Mouse (Mus musculus) adrenal gland, postnatal 25 days (tissue): ENCODE data around the gene Tmem120a. TPM values are rescaled to one million over a fixed set of nuclear protein-coding genes. Genes with fewer than 3 reads are reported as not detected.

Experiments
- DNase-seq: peaks from one replicate; pipeline ENCODE4 v3.0.0; 2021; ENCODE audit warnings: mixed read lengths
- total RNA-seq: library from RNA; stranded (reverse); gene quantifications from 2 replicates; pipeline ENCODE4 v1.2.3, GENCODE M21; 2021

Gene Tmem120a
- total RNA-seq, 1 experiment from 2014 or later: 37.8 TPM

DNA sequence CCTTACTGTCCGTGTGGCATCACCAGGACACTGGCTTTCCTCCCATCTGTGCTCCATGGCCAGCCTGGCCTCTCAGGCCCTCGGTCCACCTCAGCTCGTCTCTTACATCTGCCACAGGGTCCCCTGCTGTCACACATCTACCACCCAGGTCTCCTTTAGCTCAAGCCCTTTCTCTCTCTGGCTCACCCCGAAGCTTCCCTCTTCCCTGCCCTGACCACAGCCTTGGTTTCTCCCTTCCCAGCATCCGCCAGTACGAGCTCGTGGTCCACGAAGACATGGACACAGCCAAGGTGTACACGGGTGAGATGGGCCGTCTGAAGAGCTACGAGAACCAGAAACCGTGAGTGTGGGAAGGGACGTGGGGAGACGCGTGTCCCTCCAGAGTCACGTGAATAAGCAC, 12.9 kb downstream of the Tmem120a start:
- no peak for DNase-seq

DNA sequence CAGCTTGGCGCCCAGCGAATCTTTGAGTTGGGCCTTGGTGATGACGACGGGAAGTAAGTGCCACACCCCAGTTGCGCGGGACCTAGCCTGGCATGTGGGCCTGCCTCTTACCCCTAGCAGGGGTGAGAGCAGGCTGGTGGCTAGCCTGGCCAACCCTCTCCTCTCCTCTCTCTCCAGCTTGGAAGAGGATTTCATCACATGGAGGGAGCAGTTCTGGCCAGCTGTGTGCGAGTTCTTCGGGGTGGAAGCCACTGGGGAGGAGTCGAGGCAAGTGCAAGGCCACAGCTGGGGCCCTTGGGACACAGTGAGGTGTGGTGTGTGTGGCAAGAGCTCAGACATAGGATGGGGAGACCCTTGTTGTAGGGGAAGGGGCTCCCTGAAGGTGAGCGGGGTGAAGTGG, 13.3 kb downstream of the Tmem120a start:
- no peak for DNase-seq

DNA sequence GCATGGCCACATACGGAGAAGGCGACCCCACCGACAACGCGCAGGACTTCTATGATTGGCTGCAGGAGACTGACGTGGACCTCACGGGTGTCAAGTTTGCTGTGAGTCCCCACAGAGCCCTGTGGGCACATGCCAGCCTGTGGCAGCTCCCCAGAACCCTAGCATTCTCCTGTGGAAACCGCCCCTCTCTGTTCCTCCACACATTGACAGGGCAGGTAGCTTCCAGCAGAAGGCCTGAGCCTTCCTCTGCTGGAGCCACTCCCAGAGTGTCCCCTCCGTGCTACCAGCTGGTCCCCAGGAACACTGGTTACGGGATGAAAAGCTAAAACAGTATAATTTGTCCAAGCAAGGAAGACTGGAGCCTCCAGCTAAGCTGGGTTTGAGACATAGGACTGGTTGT, 14.0 kb downstream of the Tmem120a start:
- no peak for DNase-seq

DNA sequence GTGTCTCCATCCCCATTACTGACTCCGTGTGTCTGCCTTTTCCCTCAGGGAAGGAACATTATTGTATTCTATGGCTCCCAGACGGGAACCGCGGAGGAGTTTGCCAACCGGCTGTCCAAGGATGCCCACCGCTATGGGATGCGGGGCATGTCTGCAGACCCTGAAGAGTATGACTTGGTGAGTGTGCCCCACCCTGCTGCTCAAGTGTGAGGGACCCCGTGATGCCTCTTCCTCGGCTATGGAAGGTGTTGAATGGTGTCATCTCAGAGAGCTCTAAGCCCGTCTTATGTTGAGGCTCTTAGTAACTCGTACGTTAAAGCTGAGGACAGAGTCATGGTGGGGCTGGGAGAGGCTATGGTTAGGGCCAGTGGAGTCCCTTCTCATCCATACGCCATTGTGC, 14.9 kb downstream of the Tmem120a start:
- no peak for DNase-seq

DNA sequence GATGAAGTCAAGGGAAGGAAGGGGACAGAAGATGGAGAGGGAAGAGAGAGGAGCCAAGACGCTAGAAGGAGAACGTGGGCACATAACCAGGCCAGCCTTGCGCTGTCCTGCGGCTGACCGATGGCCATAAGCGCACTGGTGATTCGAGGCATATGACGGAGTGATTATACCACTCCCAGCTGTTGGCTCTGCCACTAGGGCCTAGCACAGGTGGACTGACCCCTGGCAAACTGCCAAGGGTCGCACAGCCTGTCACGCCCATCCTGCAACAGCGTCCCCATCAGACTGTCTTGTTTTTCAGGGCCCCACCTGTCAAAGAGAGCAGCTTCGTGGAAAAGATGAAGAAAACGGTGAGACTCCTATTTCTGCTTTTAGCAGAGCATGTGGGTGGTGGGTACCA, 15.9 kb downstream of the Tmem120a start:
- no peak for DNase-seq

DNA sequence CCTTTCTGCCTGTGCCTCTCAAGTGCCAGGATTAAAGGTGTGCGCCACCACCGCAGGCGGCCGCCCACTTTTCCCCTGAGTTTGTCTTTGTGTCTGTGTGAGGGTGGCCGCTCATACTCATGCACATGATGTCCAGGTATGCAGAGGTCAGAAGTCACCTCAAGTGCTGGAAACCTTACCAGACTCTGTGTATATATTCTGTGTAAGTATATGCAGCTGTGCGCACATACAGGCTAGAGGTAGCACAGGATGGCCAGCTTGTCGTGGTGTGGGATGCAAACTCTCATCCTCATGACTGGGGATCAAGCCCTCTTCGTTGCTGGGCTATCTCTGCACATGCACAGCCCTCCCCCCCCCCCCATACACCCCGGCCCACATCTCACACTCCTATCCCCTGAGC, 16.4 kb downstream of the Tmem120a start:
- DNase-seq: no peak

DNA sequence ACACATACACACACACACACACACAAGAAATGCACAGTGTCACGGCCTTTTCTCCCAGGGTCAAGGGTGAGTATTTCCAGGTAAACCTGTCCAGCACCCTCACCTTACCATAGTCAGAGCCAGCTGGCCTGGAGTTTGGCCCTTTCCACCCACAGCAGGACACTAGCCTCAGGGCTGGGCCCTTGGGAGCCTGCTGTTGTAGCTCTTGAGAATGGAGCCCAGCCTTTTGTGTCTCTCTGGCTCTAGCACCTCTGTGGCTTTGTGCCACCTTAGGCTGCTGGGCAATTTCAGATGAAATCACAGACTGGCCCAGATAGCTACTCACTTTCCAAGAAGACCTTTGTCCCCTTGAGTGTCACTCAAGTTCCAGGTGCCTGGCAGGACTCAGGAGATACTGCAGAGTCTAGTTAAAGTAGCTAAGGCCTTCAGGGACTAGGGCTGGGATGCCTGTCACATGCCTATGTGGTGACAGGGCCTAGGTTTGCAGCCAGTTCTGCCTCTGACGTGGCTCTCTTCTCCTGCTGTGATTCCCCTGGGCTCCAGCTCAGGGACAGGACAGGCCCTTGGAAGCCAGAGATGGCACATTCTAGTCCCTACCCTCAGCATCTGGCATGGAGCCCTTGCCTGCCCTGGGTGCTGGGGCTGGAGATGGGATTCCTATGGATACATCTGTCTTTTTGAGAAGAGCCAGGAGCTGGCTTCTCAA, 17.5 kb downstream of the Tmem120a start:
- DNase-seq: peak; percentile 65

DNA sequence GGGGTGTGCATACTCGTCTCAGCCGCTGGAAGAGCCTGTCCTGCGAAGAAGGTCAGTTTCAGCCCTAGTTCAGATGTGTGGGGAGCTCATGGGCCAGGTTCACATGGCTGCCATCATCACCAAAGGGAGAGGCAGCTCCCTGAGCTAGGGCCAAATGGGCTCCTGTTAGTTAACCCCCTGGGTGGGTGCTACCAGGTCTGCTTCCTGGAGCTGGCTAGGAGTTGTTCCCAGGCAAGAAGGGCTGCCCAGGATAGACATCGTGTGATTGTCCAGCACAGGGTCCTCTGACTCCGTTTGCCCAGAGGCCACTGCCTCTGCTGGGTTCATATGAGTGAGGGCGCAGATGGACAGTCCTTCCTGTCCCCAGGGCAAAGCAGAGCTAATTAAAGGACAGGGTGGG, 18.3 kb downstream of the Tmem120a start:
- no peak for DNase-seq

DNA sequence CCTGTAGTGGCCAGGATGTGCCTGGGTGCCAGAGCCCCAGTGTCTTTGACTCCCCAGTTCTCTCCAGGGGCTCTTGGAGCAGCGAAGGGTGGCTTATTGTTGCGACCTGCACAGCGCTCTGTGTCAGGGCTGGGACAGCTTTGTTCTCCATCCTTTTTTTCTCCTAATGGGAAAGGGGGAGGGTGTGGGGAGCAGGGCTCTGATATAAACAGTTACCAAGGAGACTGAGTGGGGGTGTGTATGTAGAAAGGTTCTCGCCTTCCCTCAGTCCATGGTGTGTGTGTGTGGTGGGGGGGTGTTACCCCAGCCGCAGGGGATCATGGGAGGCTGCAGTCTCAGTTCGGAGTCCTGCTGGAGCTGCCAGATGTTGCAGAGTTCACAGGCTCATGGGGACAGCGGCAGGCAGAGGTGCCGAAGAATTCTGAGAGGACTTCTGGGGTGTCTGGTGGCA, 18.8 kb downstream of the Tmem120a start:
- DNase-seq: no peak

DNA sequence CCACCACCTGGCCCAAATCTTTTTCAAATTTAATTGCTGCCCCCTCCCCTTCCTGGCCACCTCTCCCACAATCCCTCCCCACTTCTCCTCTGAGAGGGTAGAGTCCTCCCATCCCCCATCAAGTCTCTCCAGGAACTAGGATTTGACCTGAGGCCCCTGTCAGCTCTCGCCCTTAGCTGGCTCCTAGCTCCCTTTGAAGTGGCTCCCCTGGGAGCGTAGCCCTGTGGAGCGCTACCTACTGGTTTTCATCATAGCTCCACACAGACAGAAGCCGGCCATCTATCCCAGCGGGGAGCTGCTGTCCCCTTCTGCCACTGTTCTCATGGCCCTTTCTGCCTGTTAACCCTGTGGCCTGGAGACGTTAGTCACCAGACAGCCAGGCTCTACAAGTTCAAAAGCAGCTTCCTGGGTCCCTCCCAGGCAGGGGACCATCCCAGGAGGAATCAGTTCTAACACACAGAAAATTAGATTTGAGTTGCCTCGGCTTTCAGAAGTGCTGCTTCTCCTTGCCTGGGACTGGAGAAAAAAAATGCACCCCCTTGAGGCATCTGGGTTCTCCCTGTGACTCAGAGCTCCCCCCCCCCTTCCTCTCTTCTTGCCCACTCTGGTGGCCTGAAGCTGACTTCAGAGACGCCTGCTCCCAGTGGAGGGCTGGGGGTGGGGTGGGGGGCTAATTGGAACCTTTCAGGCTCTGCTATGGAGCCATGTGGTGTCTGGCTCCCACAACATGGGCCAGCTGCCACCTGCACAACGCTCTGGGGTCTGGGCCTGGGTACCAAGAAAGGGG, 19.5 kb downstream of the Tmem120a start:
- DNase-seq: no peak

DNA sequence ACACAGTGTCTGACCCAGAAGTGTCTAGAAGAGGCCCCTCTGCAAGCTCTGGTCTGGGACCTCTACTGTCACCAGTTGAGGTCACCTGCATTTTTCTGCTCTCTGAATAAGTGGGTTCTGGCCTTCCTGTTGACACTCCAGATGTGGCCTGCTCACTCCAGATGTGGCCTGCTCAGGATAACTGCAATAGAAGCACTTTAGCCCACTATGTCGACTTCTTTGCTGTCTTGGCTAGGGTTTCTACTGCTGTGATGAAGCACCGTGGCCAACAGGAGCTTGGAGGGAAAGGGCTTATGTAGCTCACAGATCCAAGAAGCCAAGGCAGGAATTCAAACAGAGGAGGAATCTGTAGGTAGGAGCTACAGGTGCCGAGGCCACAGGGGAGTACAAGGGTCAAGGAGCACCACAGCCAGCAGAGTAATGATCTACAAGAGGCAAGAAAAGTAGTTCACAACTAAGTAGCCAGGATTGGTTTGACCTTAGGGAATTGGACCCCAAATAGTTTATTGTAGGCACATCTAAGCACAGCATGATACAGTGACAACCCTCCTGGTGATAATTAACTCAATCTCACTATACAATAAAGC, 21.0 kb downstream of the Tmem120a start:
- DNase-seq: no peak

DNA sequence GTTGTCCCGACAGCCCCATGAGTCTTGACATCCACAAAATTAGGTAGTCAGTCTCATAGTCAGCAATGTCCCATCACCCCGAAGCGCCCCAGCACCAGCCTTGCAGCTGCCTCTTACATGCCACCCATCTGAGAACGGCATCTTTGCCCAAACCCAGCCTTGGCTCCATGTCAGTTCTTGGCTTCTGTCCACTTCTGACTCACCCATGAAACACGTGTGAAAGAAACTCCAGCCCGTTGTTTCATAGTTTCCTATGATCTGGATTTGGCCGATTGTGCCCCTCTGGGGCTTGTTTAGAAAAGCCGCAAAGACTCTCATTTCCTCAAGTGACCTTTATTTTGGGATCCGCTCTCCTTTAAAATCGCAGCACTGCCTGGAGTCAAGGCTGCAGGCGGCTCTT, 22.1 kb downstream of the Tmem120a start:
- DNase-seq: peak; percentile 81

DNA sequence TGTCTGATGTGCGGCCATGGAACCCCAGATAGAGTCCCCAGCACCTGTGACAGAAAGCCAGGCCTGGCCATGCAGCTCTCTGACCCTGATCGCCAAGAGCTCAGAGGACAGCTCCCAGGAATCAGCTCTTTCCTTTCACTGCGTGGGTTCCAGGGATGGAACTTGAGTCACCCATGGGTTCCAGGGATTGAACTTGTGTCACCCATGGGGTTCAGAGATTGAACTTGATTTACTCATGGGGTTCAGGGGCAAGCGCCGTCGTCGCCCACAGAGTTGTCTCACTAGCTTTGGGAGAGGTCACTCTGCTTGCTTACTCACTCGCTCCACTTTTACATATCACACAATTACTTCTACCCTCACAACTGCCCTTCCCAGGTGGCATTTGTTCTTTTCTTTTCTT, 23.2 kb downstream of the Tmem120a start:
- no peak for DNase-seq

DNA sequence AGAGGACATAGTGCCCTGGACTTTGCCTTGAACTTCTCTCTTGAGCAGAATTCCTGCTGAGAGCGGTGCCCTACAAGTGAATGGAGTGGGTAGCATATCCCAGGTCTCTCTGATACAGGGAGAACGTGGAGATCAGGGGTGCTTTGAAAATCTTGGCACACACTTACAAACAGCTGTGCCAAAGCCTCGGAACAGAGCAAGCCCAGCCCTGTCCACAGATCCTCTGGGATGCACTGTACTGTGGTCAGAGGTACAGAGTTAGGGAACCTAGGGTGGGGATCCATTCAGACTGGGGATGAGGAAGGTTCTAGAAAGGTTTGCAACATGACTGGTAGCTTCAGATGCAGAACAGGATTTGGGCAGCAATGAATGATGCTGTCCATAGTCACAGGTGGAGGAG, 24.1 kb downstream of the Tmem120a start:
- no peak for DNase-seq

DNA sequence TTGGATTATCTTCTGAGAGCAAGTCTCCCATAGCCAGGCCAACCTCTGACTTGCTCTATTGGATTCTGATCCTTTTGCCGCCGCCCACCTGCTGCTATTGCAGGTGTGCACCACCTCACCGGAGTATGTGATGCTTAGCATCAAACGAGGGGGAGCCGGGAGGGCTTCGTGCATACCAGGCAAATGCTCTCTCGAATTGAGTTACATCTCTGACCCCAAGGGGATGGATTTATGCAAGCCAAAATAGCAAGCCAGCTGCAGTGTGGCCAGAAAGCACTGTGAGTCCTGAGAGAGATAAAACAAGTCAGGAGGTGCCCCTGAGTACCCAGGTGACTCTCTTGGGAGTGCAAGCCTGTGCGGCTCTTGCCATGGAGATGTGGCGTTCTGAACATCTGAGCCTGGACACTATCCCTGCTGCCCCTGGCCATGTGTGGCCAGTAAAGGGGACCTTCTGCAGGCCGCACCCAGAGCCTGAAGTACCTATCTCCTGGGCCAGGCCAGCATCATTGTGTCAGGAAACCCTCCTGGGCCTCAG, 24.6 kb downstream of the Tmem120a start:
- no peak for DNase-seq

DNA sequence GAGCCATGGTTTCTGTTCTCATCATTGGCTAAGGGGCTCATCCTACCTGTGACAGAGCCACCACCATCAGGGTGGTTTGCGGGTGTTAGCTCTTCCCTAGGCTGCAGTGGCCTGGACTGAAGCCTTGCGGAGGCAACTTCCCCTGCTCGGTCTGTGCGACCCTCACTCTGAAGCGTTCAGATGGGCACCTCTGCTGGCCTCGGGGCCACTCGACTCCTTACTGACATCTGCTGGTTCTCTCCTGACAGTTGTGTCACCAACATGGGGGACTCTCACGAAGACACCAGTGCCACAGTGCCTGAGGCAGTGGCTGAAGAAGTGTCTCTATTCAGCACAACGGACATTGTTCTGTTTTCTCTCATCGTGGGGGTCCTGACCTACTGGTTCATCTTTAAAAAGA, 28.6 kb downstream of the Tmem120a start:
- DNase-seq: no peak

DNA sequence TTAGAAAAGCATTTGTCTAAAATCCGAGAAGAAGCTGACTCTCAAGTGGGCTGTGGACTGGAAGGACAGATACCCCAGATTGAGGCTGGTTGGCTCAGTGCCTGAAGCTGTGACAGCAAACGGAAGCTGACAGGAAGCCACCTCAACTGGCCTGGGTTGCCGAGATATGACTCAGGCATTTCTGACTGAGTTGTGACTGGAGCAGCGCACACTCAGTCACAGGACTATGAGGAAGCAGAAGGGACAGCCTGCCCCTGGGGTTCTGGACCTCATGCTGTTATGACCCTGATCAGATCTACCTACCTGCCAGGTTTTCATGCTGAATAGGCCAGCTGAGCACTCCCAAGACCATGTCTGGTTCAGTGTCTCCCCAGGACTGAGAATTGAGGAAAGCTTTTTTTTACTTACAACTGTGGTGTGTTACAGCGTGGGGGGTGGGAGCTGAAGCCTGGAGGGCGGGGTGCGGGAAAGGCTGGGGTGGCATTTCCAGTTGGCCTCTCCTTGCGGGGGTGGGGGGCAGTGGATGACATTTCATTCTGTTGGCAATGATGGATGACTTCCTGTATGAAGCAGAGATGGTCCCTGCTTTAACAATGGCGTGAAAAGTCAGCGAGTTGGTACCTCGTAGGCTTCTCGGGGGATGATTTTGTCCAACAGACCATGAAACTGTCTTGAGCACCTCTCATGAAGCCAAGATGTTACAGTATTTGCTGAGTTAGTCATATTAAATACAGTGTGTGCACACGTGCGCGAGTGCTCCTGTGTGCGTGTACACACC, 30.6 kb downstream of the Tmem120a start:
- peak; percentile 81 for DNase-seq

DNA sequence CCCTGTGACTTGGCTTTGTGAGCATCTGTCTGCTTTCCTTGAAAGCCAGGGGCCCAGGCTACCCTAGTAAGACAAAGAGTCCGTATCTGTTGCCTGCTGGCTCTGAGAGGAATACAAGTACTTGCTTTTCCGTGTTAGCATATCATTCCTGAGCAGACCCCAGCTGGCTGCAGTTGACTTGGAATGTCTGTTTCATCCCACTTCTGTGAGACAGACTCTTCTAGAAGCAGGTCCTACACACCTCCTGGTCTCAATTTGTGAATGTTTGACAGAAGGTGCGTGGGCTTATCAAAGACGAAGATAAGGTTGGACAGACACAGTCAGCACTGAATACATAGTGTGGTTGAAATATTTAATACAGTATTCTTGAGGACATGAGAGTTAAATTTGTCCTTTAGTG, 31.4 kb downstream of the Tmem120a start:
- no peak for DNase-seq

DNA sequence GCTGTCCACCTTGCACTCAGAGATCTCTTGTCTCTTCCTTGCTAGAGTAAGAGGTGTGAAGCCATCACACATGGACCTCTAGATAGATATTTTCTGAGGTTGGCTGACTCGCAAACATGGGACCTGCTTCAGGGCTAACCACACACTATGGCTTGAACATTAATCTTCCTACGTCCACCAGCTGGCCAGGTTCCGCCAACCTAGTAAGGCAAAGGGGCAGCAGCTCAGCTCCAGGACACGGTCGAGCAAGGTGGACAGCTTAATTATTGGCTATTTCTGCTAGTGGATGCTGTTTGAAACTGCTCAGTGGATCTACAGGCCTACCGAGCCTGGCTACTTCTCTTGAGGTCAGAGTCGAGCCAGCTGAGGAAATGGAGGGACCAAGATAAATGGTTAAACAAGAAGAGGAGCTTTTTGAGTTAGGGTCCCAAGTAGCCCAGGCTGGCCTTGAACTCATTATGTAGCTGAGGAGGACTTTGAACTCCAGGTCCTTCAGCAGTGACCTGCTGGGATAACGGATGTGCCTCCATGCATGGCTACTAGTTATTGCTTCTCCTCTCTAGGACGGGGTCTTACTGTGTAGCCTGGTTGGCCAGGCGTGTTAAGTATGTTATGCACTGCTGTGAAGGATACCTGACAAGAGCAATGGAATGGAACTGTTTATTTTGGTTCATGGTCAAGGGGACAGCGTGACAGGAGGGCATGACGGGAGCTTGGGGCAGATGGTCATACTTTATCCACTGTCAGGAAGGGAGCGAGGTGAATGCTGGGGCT, 32.5 kb downstream of the Tmem120a start:
- no peak for DNase-seq

DNA sequence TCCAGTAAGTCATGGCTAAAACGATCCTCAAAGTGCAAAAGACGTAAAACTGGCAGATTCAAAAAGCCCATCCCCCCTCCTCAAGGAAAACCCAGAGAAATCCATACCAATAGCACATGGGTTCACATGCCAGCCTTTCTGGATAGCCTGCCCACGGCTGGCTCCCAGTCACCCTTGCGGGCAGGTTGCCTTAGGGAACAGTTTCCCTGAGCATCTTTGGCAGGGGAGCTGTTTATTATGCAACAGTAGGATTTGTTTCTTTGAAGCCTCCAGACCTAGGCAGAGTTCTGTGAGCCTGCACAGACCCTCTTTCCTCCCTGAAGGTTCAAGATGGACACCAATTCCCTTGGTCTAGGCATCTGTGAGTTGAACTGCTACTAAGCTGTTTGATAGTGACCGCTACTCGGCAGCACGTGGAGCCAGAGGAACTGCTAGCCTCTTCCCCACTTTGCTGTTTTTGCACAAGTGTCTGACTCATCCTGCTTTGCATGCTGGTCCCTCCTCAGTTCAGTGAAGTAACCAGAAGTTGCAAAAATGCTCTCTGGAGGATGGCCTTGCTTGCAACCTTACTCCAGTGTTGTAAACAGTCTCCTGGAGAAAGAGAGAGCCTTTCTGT, 33.5 kb downstream of the Tmem120a start:
- DNase-seq: peak; percentile 42

DNA sequence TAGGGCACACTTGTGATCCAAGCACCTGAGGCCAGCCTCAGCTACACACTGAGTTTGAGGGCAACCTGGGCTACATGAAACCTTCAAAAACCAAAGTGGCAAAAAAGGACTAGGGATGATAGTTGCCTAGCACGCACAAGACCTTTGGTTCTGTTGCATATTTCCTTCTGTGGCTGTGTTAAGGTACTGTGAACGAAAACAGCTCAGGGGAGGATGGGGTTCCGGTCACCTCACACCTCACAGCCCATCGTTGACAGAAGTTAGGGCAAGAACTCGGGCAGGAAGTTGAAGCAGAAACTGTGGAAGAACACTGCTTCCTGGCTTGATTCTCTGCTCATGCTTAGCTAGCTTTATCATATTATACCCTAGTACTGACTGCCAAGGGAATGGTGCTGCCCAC, 34.5 kb downstream of the Tmem120a start:
- no peak for DNase-seq
